Mouse (Mus musculus) CH12.LX (cell line): ENCODE data around the gene Gpsm1. TPM values are rescaled to one million over a fixed set of nuclear protein-coding genes. Genes with fewer than 3 reads are reported as not detected.

Experiments
- DNase-seq: peaks from one replicate; pipeline ENCODE4 v3.0.0-alpha.2; 2013; ENCODE audit errors: extremely low read depth
- H3K27ac ChIP-seq: 2 replicates; pipeline ENCODE4 v1.5.1; 2012; ENCODE audit warnings: low read depth, mild to moderate bottlenecking, control low read depth, moderate library complexity; ENCODE audit not compliant: insufficient read depth
- H3K27me3 ChIP-seq: replicated peaks from 2 replicates; pipeline ENCODE3; 2012; ENCODE audit warnings: inconsistent platforms
- H3K36me3 ChIP-seq, 2 experiments: replicated peaks in 1 of 2; 2 replicates each; pipeline versions ENCODE3 to v1.6.1; 2012; ENCODE audit warnings: inconsistent platforms in 1 of 2, low read length in 1 of 2, mild to moderate bottlenecking in 1 of 2, mixed read lengths in 1 of 2, moderate library complexity in 1 of 2; ENCODE audit not compliant: control insufficient read depth in 1 of 2, insufficient read depth in 1 of 2
- H3K4me1 ChIP-seq, 2 experiments: 2 replicates each; pipeline ENCODE4 v1.6.1; 2012; ENCODE audit warnings: inconsistent platforms in 1 of 2, moderate library complexity in 1 of 2; ENCODE audit not compliant: insufficient read depth in 2 of 2, control insufficient read depth in 1 of 2
- H3K4me2 ChIP-seq: 2 replicates; pipeline ENCODE4 v1.6.1; 2012; ENCODE audit warnings: low read depth, mild to moderate bottlenecking, control low read depth; ENCODE audit not compliant: poor library complexity, insufficient read depth, severe bottlenecking
- H3K4me3 ChIP-seq, 3 experiments: fragments of 150-350 bp in 1 of 3; sonication (generic) in 1 of 3; replicated peaks in 1 of 3; 2 replicates each; pipeline versions ENCODE3 to v1.5.1; 2011 to 2012; ENCODE audit warnings: low read depth in 2 of 3, low read length in 2 of 3, mild to moderate bottlenecking in 2 of 3, moderate library complexity in 2 of 3, control low read depth in 1 of 3, improper control_type of control experiment in 1 of 3, inconsistent platforms in 1 of 3, mixed read lengths in 1 of 3; ENCODE audit not compliant: poor library complexity in 1 of 3
- H3K79me2 ChIP-seq: replicated peaks from 2 replicates; pipeline ENCODE4 v1.6.1; 2012; ENCODE audit warnings: mild to moderate bottlenecking, moderate library complexity; ENCODE audit not compliant: control insufficient read depth, poor library complexity, insufficient read depth, severe bottlenecking; ENCODE audit errors: extremely low read depth
- H3K9ac ChIP-seq: 2 replicates; pipeline ENCODE4 v1.6.1; 2012; ENCODE audit warnings: low read depth, mild to moderate bottlenecking, control low read depth, moderate library complexity; ENCODE audit not compliant: insufficient read depth
- H3K9me3 ChIP-seq: replicated peaks from 2 replicates; pipeline ENCODE3; 2012; ENCODE audit warnings: low read length, inconsistent platforms, mixed read lengths
- E2F4 ChIP-seq: IDR thresholded peaks from 2 replicates; pipeline ENCODE4 v1.6.1; 2011; ENCODE audit warnings: low read depth, low read length, improper control_type of control experiment; ENCODE audit not compliant: insufficient replicate concordance
- ELF1 ChIP-seq: IDR thresholded peaks from 2 replicates; pipeline ENCODE4 v1.6.1; 2014; ENCODE audit warnings: low read depth, mild to moderate bottlenecking, inconsistent platforms, low read length, improper control_type of control experiment
- EP300 ChIP-seq: IDR thresholded peaks from 2 replicates; pipeline ENCODE4 v1.6.1; 2011; ENCODE audit warnings: low read length, improper control_type of control experiment
- ETS1 ChIP-seq: conservative IDR thresholded peaks from 2 replicates; pipeline ENCODE4 v1.6.1; 2012; ENCODE audit warnings: low read depth, mild to moderate bottlenecking, inconsistent platforms, low read length, improper control_type of control experiment, moderate library complexity
- GABPA ChIP-seq: IDR thresholded peaks from 2 replicates; pipeline ENCODE4 v1.6.1; 2012; ENCODE audit warnings: low read depth, low read length, improper control_type of control experiment, inconsistent platforms; ENCODE audit not compliant: insufficient replicate concordance
- HCFC1 ChIP-seq: IDR thresholded peaks from 2 replicates; pipeline ENCODE4 v1.6.1; 2012; ENCODE audit warnings: low read depth, mild to moderate bottlenecking, inconsistent platforms, low read length, improper control_type of control experiment
- JUN ChIP-seq: IDR thresholded peaks from 2 replicates; pipeline ENCODE4 v1.6.1; 2011; ENCODE audit warnings: low read depth, mild to moderate bottlenecking, low read length, improper control_type of control experiment, moderate library complexity; ENCODE audit not compliant: insufficient read depth
- JUND ChIP-seq: conservative IDR thresholded peaks from 2 replicates; pipeline ENCODE4 v1.6.1; 2011; ENCODE audit warnings: low read depth, low read length, improper control_type of control experiment
- KAT2A ChIP-seq: IDR thresholded peaks from 2 replicates; pipeline ENCODE4 v1.6.1; 2012; ENCODE audit warnings: low read length, improper control_type of control experiment, inconsistent platforms; ENCODE audit not compliant: insufficient replicate concordance
- MAFK ChIP-seq: IDR thresholded peaks from 2 replicates; pipeline ENCODE4 v1.6.1; 2011; ENCODE audit warnings: low read length, improper control_type of control experiment; ENCODE audit not compliant: insufficient replicate concordance
- MAZ ChIP-seq: IDR thresholded peaks from 2 replicates; pipeline ENCODE4 v1.6.1; 2012; ENCODE audit warnings: low read depth, mild to moderate bottlenecking, inconsistent platforms, low read length, improper control_type of control experiment, moderate library complexity
- MEF2A ChIP-seq: IDR thresholded peaks from 2 replicates; pipeline ENCODE4 v1.6.1; 2014; ENCODE audit warnings: low read depth, mild to moderate bottlenecking, inconsistent platforms, low read length, improper control_type of control experiment, borderline replicate concordance
- POLR2A ChIP-seq: IDR thresholded peaks from 2 replicates; pipeline ENCODE4 v1.6.1; 2011; ENCODE audit warnings: low read depth, mild to moderate bottlenecking, improper control_type of control experiment, low read length
- POLR2AphosphoS2 ChIP-seq: IDR thresholded peaks from 2 replicates; pipeline ENCODE4 v1.6.1; 2011; ENCODE audit warnings: low read depth, low read length, improper control_type of control experiment
- SIN3A ChIP-seq: IDR thresholded peaks from 2 replicates; pipeline ENCODE4 v1.6.1; 2012; ENCODE audit warnings: low read length, improper control_type of control experiment, inconsistent platforms
- SMC3 ChIP-seq: IDR thresholded peaks from 2 replicates; pipeline ENCODE4 v1.6.1; 2011; ENCODE audit warnings: low read depth, low read length, improper control_type of control experiment
- TCF12 ChIP-seq: IDR thresholded peaks from 2 replicates; pipeline ENCODE4 v1.6.1; 2014; ENCODE audit warnings: low read depth, mild to moderate bottlenecking, inconsistent platforms, low read length, improper control_type of control experiment
- USF1 ChIP-seq: IDR thresholded peaks from 2 replicates; pipeline ENCODE4 v1.6.1; 2014; ENCODE audit warnings: low read depth, mild to moderate bottlenecking, inconsistent platforms, low read length, improper control_type of control experiment
- USF2 ChIP-seq: conservative IDR thresholded peaks from 2 replicates; pipeline ENCODE4 v1.6.1; 2011; ENCODE audit warnings: low read depth, low read length, improper control_type of control experiment
- ZC3H11A ChIP-seq: IDR thresholded peaks from 2 replicates; pipeline ENCODE4 v1.6.1; 2012; ENCODE audit warnings: low read depth, mild to moderate bottlenecking, inconsistent platforms, low read length, improper control_type of control experiment
- ZKSCAN1 ChIP-seq: IDR thresholded peaks from 2 replicates; pipeline ENCODE4 v1.6.1; 2012; ENCODE audit warnings: low read depth, inconsistent platforms, low read length, improper control_type of control experiment, borderline replicate concordance
- ZNF384 ChIP-seq: IDR thresholded peaks from 2 replicates; pipeline ENCODE4 v1.6.1; 2012; ENCODE audit warnings: low read depth, low read length, improper control_type of control experiment, inconsistent platforms
- dilution Hi-C: fragments of 300-500 bp; cut with MboI; formaldehyde crosslinking; loops from 2 replicates; pipeline ENCODE4 v1.14.3; 2020; ENCODE audit warnings: low sequenced_read_pairs; ENCODE audit not compliant: extremely low pct_unique_long_range_greater_than_20kb, extremely low pct_ligation_motif_present
- in situ Hi-C: fragments of 300-500 bp; cut with MboI; formaldehyde crosslinking; loops from 3 replicates; pipeline ENCODE4 v1.14.3; 2019; ENCODE audit warnings: low sequenced_read_pairs, low pct_ligation_motif_present, low pct_unique_long_range_greater_than_20kb, mixed read lengths
- polyA plus RNA-seq: library from polyadenylated mRNA; unstranded; fragments of >175 nt; gene quantifications from 2 replicates; pipeline ENCODE4 v1.2.1, GENCODE M21; 2012; ENCODE audit warnings: low read depth; ENCODE audit not compliant: insufficient read length
- total RNA-seq, 2 experiments: library from RNA; depleted of rRNA; stranded (reverse); fragments of 300-350 nt in 1 of 2; fragments of >200 nt in 1 of 2; gene quantifications; 2 replicates each; pipeline ENCODE4 v1.2.3; 2012 to 2014

The Gpsm1 gene
- total and polyA plus RNA-seq, 3 experiments, result 3.2 to 8.1 (median 3.6) TPM

- Histone ChIP-seq H3K27me3 (peaks cover 96% of the 10 kb centered on the region), H3K9me3 (peaks cover 7% of the 10 kb centered on the region), H3K36me3 (no peaks in the 10 kb centered on the region), H3K4me3 (no peak within 1 kb of the TSS), H3K9ac (no peak within 1 kb of the TSS), H3K79me2 (no peaks in the 10 kb centered on the region), H3K4me1 (0 out of 4 replicates have a peak, but pooled peaks cover 0 to 3% of the 10 kb centered on the region in 2 experiments), H3K27ac (no peak within 1 kb of the TSS), H3K4me2 (no peak within 1 kb of the TSS)
- in situ Hi-C loops, result loop anchor here (25.0 kb wide), 1 partner anchor 257 kb away; no protein-coding TSS in a partner anchor
- TF ChIP-seq HCFC1, result no peak
- no peak for TF ChIP-seq TCF12
- TF ChIP-seq GABPA, result no peak
- no peak for TF ChIP-seq ETS1
- TF ChIP-seq POLR2AphosphoS2, result no peak
- TF ChIP-seq EP300, result no peak
- TF ChIP-seq SMC3, result no peak
- no peak for TF ChIP-seq KAT2A
- TF ChIP-seq POLR2A, result no peak
- no peak for TF ChIP-seq USF2
- TF ChIP-seq E2F4, result no peak
- no peak for TF ChIP-seq ZNF384
- no peak for TF ChIP-seq SIN3A
- TF ChIP-seq USF1, result no peak
- TF ChIP-seq ZKSCAN1, result no peak
- no peak for TF ChIP-seq ELF1
- no peak for TF ChIP-seq JUN
- no peak for TF ChIP-seq MAFK
- no peak for TF ChIP-seq JUND
- dilution Hi-C loops, result no loop called here
- DNase-seq, result no peak
Measured at GRCm38 (mm10) chr2:26294457-26294856, 20.9 kb upstream of the Gpsm1 start, which contains the start of gene Ccdc187. Ccdc187 (minus strand) TSS chr2:26294557.

GRCm38 (mm10) chr2:26296606-26297195 lies 18.6 kb upstream of the Gpsm1 start:
- dilution Hi-C loops, result no loop called here
- H3K79me2 ChIP-seq, result no peaks in the 10 kb centered on the region
- H3K4me1 ChIP-seq, result no peaks in the 10 kb centered on the region
- TF ChIP-seq ZNF384, result no peak
- TF ChIP-seq KAT2A, result no peak
- TF ChIP-seq E2F4, result no peak
- TF ChIP-seq TCF12, result no peak
- no peak for TF ChIP-seq MAFK
- TF ChIP-seq ZC3H11A, result no peak
- TF ChIP-seq MAZ, result no peak
- TF ChIP-seq MEF2A, result no peak
- H3K27ac ChIP-seq, result no peak overlapping the region
- peaks cover 95% of the 10 kb centered on the region for H3K27me3 ChIP-seq
- H3K9ac ChIP-seq, result no peak overlapping the region
- DNase-seq, result no peak
- no peaks in the 10 kb centered on the region for H3K36me3 ChIP-seq
- in situ Hi-C loops, result loop anchor here (25.0 kb wide), 1 partner anchor 259 kb away; no protein-coding TSS in a partner anchor
- no peak overlapping the region for H3K4me2 ChIP-seq
- H3K9me3 ChIP-seq, result peaks cover 7% of the 10 kb centered on the region
- no peak overlapping the region for H3K4me3 ChIP-seq
